Mouse (Mus musculus): ENCODE measurements around the gene Cyp8b1. TPM values are rescaled to one million over a fixed set of nuclear protein-coding genes. Genes with fewer than 3 reads are reported as not detected.
A peak's percentile ranks its signal among the peaks of the same experiment; 100 is the strongest.

The Cyp8b1 gene
- polyA plus RNA-seq, 1 experiment from 2014 or later: not detected

DNA sequence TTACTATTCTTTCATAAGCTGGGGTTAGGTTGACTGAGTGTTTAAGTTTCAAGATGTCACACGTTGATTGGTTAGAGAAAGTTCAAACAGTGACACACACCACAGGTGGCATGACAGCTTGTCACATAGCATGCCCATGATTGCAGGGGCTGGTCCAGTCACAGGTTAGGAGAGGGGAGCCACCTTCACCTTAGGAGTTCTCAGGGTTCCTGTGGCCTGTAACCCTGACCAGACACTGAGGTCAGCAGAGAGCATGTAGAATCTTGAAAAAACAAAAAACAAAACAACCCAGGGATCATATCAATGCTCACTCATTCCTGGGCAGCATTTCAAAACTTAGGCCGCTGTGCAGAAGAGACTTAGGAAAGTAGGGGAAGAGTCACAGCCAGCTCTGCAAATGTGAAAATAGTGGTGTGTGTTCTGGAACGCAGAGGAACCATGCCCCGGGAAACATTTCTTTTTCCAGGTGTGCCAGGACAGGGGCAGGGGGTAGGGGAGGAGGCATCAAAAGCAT is 26.1 kb downstream of the Cyp8b1 start:
- no peak overlapping the region for H3K4me3 ChIP-seq (ENCODE audit: low read depth, low read length)
- no peak for ATAC-seq
- 79% methylated on average over 4 of the region's 4 CpGs for WGBS

DNA sequence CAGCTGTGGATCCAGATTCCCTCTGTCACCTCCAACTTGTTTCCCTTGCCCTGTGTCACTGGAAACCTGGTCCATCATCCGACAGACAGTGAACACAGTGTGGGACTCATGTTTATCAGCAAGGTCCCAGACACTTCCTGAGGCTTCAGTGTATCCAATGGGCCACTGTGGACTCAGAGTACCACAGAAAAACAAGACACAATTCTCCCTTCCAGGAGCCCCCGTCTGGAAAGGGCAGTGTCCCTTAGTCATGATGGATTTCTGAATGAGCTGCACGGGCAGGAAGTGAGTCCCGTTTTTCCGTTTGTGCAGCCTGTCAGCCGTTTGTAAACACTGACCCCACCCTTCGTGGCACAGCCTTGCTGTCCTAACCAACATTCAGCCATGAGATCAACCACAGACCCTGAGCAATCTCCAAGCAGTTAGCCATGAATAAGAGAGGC is 34.1 kb downstream of the Cyp8b1 start:
- no peaks in the 10 kb centered on the region for H3K4me1 ChIP-seq (ENCODE audit: control insufficient read depth, insufficient read depth, low read length)
- no peak for ATAC-seq
- 76% methylated on average over 7 of the region's 7 CpGs for WGBS

More for the DNA sequence above, 26.1 kb downstream of the Cyp8b1 start:
- Histone ChIP-seq H3K36me3 (ENCODE audit: control insufficient read depth, insufficient read depth, low read length) (no peaks in the 10 kb centered on the region), H3K4me1 (ENCODE audit: control insufficient read depth, insufficient read depth, low read length) (no peaks in the 10 kb centered on the region), H3K4me2 (ENCODE audit: low read length) (no peak overlapping the region), H3K9me3 (replicated peaks; ENCODE audit: control insufficient read depth, low read length, poor library complexity, severe bottlenecking) (no peaks in the 10 kb centered on the region), H3K27ac (ENCODE audit: low read length) (no peak overlapping the region), H3K27me3 (ENCODE audit: control insufficient read depth, insufficient read depth, low read depth, low read length) (no peaks in the 10 kb centered on the region), H3K9ac (ENCODE audit: low read depth, low read length) (no peak overlapping the region)

DNA sequence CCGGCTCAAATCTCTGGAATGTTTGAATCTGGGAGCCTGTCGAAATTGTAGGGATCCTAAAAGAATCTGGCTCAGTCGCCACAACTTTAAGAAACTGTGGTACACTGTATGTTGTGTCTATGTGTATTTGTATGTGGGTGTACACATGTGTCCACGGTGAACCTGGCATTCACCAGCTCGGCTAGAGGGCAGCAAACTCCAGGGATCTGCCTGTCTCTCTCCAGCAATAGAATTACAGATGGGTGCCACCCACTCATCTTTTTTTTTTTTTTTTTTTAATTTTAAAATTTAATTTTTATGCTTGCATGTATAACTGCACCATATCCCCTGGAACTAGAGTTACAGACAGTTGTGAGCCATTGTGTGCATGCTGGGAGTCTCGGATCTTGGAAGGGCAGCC is 34.8 kb downstream of the Cyp8b1 start:
- no peak overlapping the region for H3K4me3 ChIP-seq (ENCODE audit: low read depth, low read length)
- no peaks in the 10 kb centered on the region for H3K9me3 ChIP-seq (replicated peaks; ENCODE audit: control insufficient read depth, low read length, poor library complexity, severe bottlenecking)
- 79% methylated on average over 6 of the region's 6 CpGs for WGBS
- H3K9ac ChIP-seq (ENCODE audit: low read depth, low read length): no peak overlapping the region
- no peaks in the 10 kb centered on the region for H3K27me3 ChIP-seq (ENCODE audit: control insufficient read depth, insufficient read depth, low read depth, low read length)
- H3K36me3 ChIP-seq (ENCODE audit: control insufficient read depth, insufficient read depth, low read length): no peaks in the 10 kb centered on the region
- no peak for ATAC-seq
- H3K27ac ChIP-seq (ENCODE audit: low read length): no peak overlapping the region
- no peaks in the 10 kb centered on the region for H3K4me1 ChIP-seq (ENCODE audit: control insufficient read depth, insufficient read depth, low read length)
- H3K4me2 ChIP-seq (ENCODE audit: low read length): no peak overlapping the region

More for the DNA sequence above, 34.1 kb downstream of the Cyp8b1 start:
- Histone ChIP-seq H3K9ac (ENCODE audit: low read depth, low read length) (no peak overlapping the region), H3K4me2 (ENCODE audit: low read length) (no peak overlapping the region), H3K27ac (ENCODE audit: low read length) (no peak overlapping the region), H3K27me3 (ENCODE audit: control insufficient read depth, insufficient read depth, low read depth, low read length) (no peaks in the 10 kb centered on the region), H3K4me3 (ENCODE audit: low read depth, low read length) (no peak overlapping the region), H3K36me3 (ENCODE audit: control insufficient read depth, insufficient read depth, low read length) (no peaks in the 10 kb centered on the region), H3K9me3 (replicated peaks; ENCODE audit: control insufficient read depth, low read length, poor library complexity, severe bottlenecking) (no peaks in the 10 kb centered on the region)

DNA sequence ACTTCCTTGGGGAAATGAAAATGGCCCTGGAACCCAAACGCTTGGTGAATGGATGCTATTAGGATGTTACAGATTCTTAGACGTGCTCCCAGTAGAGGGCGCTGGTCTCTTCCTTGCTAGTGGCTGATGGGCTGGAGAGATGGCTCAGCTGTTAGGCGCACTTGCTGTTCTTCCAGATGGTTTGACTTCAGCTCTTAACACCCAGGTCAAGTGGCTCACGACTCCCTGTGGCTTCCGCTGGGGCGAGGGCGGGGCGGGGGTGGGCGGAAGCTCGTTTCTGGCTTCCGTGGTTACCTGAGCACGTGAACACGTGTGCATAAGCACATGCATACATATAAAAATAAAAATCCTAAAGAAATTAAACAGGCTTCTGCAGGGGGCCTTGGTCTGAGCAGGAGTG is 35.3 kb downstream of the Cyp8b1 start:
- H3K27ac ChIP-seq (ENCODE audit: low read length): no peak overlapping the region
- no peak overlapping the region for H3K4me3 ChIP-seq (ENCODE audit: low read depth, low read length)
- peak overlapping the region; percentile 30; the same call in 1 of the 2 replicates for H3K4me2 ChIP-seq (ENCODE audit: low read length)
- ATAC-seq: no peak
- no peaks in the 10 kb centered on the region for H3K36me3 ChIP-seq (ENCODE audit: control insufficient read depth, insufficient read depth, low read length)
- H3K4me1 ChIP-seq (ENCODE audit: control insufficient read depth, insufficient read depth, low read length): no peaks in the 10 kb centered on the region
- no peak overlapping the region for H3K9ac ChIP-seq (ENCODE audit: low read depth, low read length)
- 24% methylated on average over 14 of the region's 14 CpGs for WGBS
- no peaks in the 10 kb centered on the region for H3K9me3 ChIP-seq (replicated peaks; ENCODE audit: control insufficient read depth, low read length, poor library complexity, severe bottlenecking)
- H3K27me3 ChIP-seq (ENCODE audit: control insufficient read depth, insufficient read depth, low read depth, low read length): no peaks in the 10 kb centered on the region

DNA sequence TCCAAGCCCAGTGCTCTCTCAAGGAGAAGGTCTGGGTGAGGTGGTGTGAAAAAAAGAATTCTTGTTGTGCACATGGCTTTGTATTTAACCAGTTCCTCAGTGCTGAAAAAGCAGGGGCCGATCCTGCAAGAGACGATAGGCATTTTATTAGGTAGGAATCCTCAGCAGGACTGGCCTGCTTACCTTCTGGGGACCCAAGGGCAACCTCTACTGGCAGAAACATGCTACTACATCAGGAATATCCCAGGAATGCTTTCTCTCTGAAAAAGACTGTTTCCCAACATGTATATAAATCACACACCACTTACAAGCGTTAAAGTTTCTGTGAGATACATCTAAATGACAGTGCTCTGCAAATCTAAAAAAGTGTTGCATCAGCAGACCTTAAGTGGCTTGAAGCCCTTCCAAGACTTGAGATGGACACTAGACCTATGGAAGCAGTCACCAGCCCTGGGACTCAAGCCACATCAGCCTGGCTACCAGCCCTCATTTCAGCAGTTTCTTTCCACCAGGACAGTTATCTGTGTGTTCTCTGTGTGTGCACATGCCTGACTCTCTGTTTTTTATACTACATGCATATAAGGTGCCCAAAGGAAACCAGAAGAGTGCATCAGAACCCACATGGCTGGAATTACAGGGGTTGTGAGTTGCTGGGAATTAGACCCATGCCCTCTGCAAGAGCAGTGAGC is 38.9 kb downstream of the Cyp8b1 start:
- no peaks in the 10 kb centered on the region for H3K9me3 ChIP-seq (replicated peaks; ENCODE audit: control insufficient read depth, low read length, poor library complexity, severe bottlenecking)
- H3K4me2 ChIP-seq (ENCODE audit: low read length): no peak overlapping the region
- H3K27me3 ChIP-seq (ENCODE audit: control insufficient read depth, insufficient read depth, low read depth, low read length): no peaks in the 10 kb centered on the region
- no peak overlapping the region for H3K27ac ChIP-seq (ENCODE audit: low read length)
- H3K4me1 ChIP-seq (ENCODE audit: control insufficient read depth, insufficient read depth, low read length): no peaks in the 10 kb centered on the region
- no peak overlapping the region for H3K9ac ChIP-seq (ENCODE audit: low read depth, low read length)
- H3K4me3 ChIP-seq (ENCODE audit: low read depth, low read length): no peak overlapping the region
- 15% methylated on average over 3 of the region's 3 CpGs for WGBS
- ATAC-seq: no peak
- H3K36me3 ChIP-seq (ENCODE audit: control insufficient read depth, insufficient read depth, low read length): no peaks in the 10 kb centered on the region

DNA sequence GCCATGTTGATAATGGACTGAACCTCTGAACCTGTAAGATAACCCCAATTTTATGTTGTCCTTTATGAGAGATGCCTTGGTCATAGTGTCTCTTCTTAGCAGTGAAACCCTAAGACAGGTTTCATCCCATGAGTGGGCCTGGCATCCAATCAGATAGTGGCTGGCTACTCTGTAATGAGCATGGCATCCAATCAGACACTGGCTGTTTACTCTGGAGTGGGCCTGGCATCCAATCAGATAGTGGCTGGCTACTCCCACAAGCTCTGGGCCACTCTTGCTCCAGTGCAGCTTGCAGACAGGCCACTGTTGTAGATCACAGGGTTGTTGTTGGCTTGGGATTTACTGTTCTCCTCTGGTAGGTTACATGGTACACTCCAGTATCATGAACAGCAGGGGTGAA is 42.5 kb downstream of the Cyp8b1 start:
- no peaks in the 10 kb centered on the region for H3K27me3 ChIP-seq (ENCODE audit: control insufficient read depth, insufficient read depth, low read depth, low read length)
- no peaks in the 10 kb centered on the region for H3K4me1 ChIP-seq (ENCODE audit: control insufficient read depth, insufficient read depth, low read length)
- H3K9ac ChIP-seq (ENCODE audit: low read depth, low read length): no peak overlapping the region
- no peak for ATAC-seq
- no peak overlapping the region for H3K4me3 ChIP-seq (ENCODE audit: low read depth, low read length)
- H3K27ac ChIP-seq (ENCODE audit: low read length): no peak overlapping the region
- H3K4me2 ChIP-seq (ENCODE audit: low read length): no peak overlapping the region
- no peaks in the 10 kb centered on the region for H3K36me3 ChIP-seq (ENCODE audit: control insufficient read depth, insufficient read depth, low read length)
- no peaks in the 10 kb centered on the region for H3K9me3 ChIP-seq (replicated peaks; ENCODE audit: control insufficient read depth, low read length, poor library complexity, severe bottlenecking)

DNA sequence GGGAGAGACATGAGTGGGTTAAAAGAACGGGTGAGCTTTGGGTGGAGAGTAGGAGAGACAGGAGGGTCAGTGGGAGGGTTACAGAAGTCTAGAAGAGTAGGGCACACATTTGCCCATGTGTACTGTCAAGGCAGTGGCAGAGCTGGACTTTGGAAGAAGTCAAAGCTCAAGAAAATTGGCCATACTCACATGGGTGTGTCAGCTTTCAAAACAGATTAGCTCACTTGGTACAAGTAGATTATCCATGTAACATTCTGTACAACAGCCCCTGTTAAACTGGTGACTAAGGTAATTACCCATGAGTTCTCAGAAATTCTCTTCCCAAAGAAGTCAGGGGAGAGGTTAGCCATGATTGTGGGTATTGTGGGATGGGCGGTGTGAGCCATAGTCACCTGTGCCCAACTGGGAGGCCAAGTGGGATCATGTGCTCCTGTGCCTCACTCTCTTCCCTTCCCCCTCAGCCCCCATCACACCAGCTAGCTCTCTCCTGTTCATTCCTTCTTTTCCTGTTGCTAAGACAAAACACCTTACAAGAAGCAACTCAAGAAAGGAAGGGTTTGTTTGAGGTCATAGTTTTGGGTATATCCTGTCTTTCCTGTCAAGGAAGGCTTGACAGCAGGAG is 43.9 kb downstream of the Cyp8b1 start:
- Histone ChIP-seq H3K27me3 (ENCODE audit: control insufficient read depth, insufficient read depth, low read depth, low read length) (no peaks in the 10 kb centered on the region), H3K4me1 (ENCODE audit: control insufficient read depth, insufficient read depth, low read length) (no peaks in the 10 kb centered on the region), H3K36me3 (ENCODE audit: control insufficient read depth, insufficient read depth, low read length) (no peaks in the 10 kb centered on the region), H3K4me3 (ENCODE audit: low read depth, low read length) (no peak overlapping the region), H3K9ac (ENCODE audit: low read depth, low read length) (no peak overlapping the region), H3K4me2 (ENCODE audit: low read length) (no peak overlapping the region), H3K27ac (ENCODE audit: low read length) (no peak overlapping the region), H3K9me3 (replicated peaks; ENCODE audit: control insufficient read depth, low read length, poor library complexity, severe bottlenecking) (no peaks in the 10 kb centered on the region)
- ATAC-seq: no peak
- WGBS: 84% methylated on average over 2 of the region's 2 CpGs

DNA sequence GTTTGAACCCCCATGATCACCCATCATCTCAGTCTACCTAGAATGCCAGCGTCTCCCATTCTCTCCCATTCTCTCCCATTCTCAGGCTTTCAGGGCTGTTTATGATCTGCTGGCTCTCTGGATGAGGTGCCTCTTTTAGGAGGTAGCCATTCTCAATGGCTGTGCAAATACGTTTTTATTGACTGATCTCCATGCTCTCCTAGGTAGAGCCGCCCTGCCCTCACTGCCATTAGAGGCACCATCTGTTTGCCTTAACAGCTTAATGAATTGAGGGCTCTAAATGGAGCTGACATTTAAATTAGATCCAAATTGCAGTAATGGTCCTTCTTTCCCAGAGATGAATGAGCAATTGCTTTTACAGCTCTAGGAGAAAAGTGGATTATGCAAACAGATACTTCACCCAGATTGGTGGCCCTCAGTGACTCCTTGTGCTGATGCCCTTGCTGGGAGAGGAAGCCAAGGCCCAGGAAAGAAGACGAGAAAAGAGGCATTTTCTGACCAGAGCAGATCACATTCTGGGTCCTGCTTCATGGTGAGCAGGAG is 46.1 kb downstream of the Cyp8b1 start:
- H3K27ac ChIP-seq (ENCODE audit: low read length): no peak overlapping the region
- no peak overlapping the region for H3K4me2 ChIP-seq (ENCODE audit: low read length)
- no peaks in the 10 kb centered on the region for H3K27me3 ChIP-seq (ENCODE audit: control insufficient read depth, insufficient read depth, low read depth, low read length)
- H3K36me3 ChIP-seq (ENCODE audit: control insufficient read depth, insufficient read depth, low read length): no peaks in the 10 kb centered on the region
- 59% methylated on average over 4 of the region's 4 CpGs for WGBS
- no peak overlapping the region for H3K4me3 ChIP-seq (ENCODE audit: low read depth, low read length)
- no peaks in the 10 kb centered on the region for H3K4me1 ChIP-seq (ENCODE audit: control insufficient read depth, insufficient read depth, low read length)
- no peak overlapping the region for H3K9ac ChIP-seq (ENCODE audit: low read depth, low read length)
- no peak for ATAC-seq
- no peaks in the 10 kb centered on the region for H3K9me3 ChIP-seq (replicated peaks; ENCODE audit: control insufficient read depth, low read length, poor library complexity, severe bottlenecking)

DNA sequence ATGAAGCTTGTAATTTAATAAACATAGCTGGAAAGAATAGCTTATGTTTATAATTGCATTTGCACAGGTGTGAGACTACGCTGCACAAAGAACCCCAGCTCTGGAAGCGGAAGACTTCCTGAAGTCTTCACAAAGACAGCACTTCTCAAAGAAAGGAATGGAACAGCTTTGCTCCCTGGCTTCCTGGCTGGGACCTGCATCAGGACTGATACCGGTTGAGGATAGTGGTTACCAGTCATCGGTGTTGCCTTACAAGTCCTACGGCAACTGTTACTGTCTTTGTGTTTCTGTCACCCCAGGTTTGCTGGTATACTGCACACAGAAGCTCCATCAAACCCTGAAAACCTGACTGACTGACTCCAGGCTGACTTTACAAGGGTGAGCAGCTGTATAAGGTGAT is 46.7 kb downstream of the Cyp8b1 start:
- 94% methylated on average over 5 of the region's 5 CpGs for WGBS
- no peaks in the 10 kb centered on the region for H3K4me1 ChIP-seq (ENCODE audit: control insufficient read depth, insufficient read depth, low read length)
- no peak overlapping the region for H3K4me2 ChIP-seq (ENCODE audit: low read length)
- H3K27me3 ChIP-seq (ENCODE audit: control insufficient read depth, insufficient read depth, low read depth, low read length): no peaks in the 10 kb centered on the region
- H3K9me3 ChIP-seq (replicated peaks; ENCODE audit: control insufficient read depth, low read length, poor library complexity, severe bottlenecking): no peaks in the 10 kb centered on the region
- no peak overlapping the region for H3K27ac ChIP-seq (ENCODE audit: low read length)
- no peaks in the 10 kb centered on the region for H3K36me3 ChIP-seq (ENCODE audit: control insufficient read depth, insufficient read depth, low read length)
- no peak overlapping the region for H3K4me3 ChIP-seq (ENCODE audit: low read depth, low read length)
- ATAC-seq: no peak
- H3K9ac ChIP-seq (ENCODE audit: low read depth, low read length): no peak overlapping the region

Measured in midbrain, embryonic 16.5 days (tissue).